Mouse (Mus musculus) kidney, adult 2 months (tissue): ENCODE measurements around the gene Suds3.

Experiments used
- CTCF ChIP-seq: fragments of 200-500 bp; conservative IDR thresholded peaks from 2 replicates; pipeline ENCODE4 v1.5.1; 2011; ENCODE audit warnings: low read depth, mild to moderate bottlenecking, control low read depth, low read length, moderate library complexity, mixed read lengths; ENCODE audit not compliant: insufficient read depth, insufficient read length
- POLR2A ChIP-seq: fragments of 200-500 bp; IDR thresholded peaks from one replicate; pipeline ENCODE4 v1.6.1; 2011; ENCODE audit warnings: low read depth, low read length, control low read depth

DNA sequence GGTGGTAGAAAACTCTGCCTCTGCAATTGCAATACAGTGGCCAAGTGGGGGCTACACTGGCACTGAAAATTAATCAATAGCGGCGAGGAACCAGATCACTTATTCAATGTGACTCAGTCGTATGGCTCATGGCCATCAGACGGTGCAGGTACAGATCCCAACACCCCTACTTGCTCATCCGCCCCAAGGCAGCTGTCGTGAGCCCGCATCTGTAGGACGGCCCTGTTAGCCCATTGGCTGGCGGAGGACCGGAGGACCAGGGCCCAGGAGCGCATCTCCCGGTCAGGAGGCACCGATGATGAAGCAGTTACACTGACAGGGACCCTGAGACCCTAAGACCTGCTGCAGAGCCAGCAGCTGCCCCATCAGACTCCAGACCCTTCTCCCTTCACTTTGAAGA lies 7.2 kb downstream of the Suds3 start:
- TF ChIP-seq POLR2A (no peak), CTCF (no peak)
